Mouse (Mus musculus): ENCODE results near the gene Mllt1.

DNA sequence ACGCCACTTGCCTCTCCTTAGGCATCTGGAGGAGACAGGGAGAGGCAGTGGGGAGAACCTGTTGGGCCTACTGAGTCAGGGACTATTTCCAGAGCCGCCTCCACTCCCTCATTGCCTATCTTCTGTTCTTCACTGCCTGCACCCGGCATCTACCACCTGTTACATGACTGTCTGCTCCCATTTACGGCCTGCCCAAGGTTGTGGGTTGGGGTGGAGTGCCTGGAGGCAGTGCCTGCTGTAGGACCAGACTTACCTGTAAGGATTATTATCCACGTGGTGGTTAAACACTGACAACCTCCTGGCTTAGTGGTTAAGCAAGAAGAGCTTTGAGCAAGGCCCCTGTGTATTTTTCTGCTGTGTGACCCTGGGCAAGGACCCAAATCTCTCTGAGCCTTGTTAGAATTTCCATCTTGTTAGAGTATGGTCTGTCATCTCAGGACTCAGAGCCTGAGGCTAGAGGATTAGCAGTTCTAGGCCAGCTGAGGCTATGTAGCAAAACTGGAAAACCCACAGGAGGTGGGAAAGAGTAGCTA lies 39.6 kb upstream of the Mllt1 start:
- TF ChIP-seq CTCF (IDR thresholded peaks at IDR 0.05; ENCODE audit: borderline replicate concordance, insufficient read depth, low read length): no peak
- TF ChIP-seq POLR2A (IDR thresholded peaks at IDR 0.05; ENCODE audit: low read depth, low read length): no peak
